Mouse (Mus musculus): ENCODE measurements around the gene Trim52. TPM values are rescaled to one million over a fixed set of nuclear protein-coding genes. Genes with fewer than 3 reads are reported as not detected.
A peak's percentile ranks its signal among the peaks of the same experiment; 100 is the strongest.

Trim52 gene
- not detected in 2 replicates for polyA plus RNA-seq (2014; fragmentation: Nextera tagmentation; extraction: Ambion mirVana)

DNA sequence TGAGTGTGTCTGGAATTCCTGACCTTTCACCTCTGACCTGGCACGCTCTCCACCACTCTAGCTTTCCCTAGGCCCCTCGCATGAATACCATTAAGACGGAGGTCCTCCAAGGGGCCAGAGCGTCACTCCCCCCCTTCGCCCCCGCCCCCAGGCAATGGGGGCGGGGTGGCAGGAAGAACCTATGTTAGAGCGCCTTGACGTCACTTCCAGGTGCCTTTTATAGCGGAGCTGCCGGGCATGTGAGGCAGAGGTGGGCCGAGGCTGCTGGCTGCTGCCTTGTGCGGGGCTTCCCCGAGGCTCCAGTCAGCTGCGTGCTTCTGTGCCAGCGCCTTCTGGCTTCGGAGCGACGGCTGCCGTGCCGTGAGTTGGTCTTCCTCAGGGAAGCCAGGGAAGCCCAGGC is at the start of gene Trim52:
Gene Trim52 (plus strand): TSS at position 219 of the 400 bp plus-strand sequence.
- no peak within 1 kb of the TSS for H3K4me2 ChIP-seq (ENCODE audit: low read length)
- H3K9me3 ChIP-seq (ENCODE audit: control insufficient read depth, low read length) = peaks cover 3% of the 10 kb centered on the region; the same call in 1 of the 2 replicates
- ATAC-seq (replicated peaks; ENCODE audit: low FRiP score, low TSS enrichment, low read depth) (no peak), DNase-seq (ENCODE audit: low spot score) (no peak)
- H3K4me3 ChIP-seq (ENCODE audit: low read depth, low read length) = no peak within 1 kb of the TSS
- H3K27ac ChIP-seq (ENCODE audit: low read depth) = no peak within 1 kb of the TSS
- H3K4me1 ChIP-seq (replicated peaks; ENCODE audit: control insufficient read depth, insufficient read depth, low read length) = no peaks in the 10 kb centered on the region
- H3K27me3 ChIP-seq (replicated peaks; ENCODE audit: control insufficient read depth, insufficient read depth, low read length) = no peaks in the 10 kb centered on the region
- H3K36me3 ChIP-seq (ENCODE audit: control insufficient read depth, insufficient read depth, low read length) = no peaks in the 10 kb centered on the region
- no peak within 1 kb of the TSS for H3K9ac ChIP-seq (ENCODE audit: low read length)
- WGBS = 96% methylated on average over 21 of the region's 21 CpGs

DNA sequence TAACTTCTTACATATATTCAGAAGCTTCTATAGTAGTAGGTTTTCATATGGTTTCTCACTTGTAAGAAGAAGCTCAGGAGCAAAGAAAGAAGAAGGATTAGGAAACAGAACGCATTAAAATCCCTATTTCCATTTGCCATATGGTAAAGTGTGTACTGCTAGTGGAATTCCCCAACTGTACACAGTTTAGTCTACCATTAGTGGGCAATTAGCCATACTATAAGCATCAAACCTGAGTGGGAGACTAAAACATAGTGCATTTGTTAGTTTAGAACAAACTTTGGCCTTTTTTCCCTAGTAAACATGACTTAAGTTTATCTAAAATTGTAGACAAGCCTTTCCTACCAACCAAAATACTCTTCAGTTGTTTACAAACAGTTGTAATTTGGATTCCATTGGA is 33.4 kb upstream of the Trim52 start:
- Histone ChIP-seq H3K9ac (ENCODE audit: low read length) (no peak overlapping the region), H3K27ac (ENCODE audit: low read depth) (no peak overlapping the region), H3K4me3 (ENCODE audit: low read depth, low read length) (no peak overlapping the region), H3K27me3 (replicated peaks; ENCODE audit: control insufficient read depth, insufficient read depth, low read length) (no peaks in the 10 kb centered on the region), H3K4me1 (replicated peaks; ENCODE audit: control insufficient read depth, insufficient read depth, low read length) (0 out of 2 replicates have a peak, but pooled peaks cover 4% of the 10 kb centered on the region), H3K36me3 (ENCODE audit: control insufficient read depth, insufficient read depth, low read length) (no peaks in the 10 kb centered on the region), H3K9me3 (ENCODE audit: control insufficient read depth, low read length) (no peaks in the 10 kb centered on the region), H3K4me2 (ENCODE audit: low read length) (no peak overlapping the region)
- ATAC-seq (replicated peaks; ENCODE audit: low FRiP score, low TSS enrichment, low read depth) (no peak), DNase-seq (ENCODE audit: low spot score) (no peak)
- 63% methylated on average over 1 of the region's 1 CpGs for WGBS

DNA sequence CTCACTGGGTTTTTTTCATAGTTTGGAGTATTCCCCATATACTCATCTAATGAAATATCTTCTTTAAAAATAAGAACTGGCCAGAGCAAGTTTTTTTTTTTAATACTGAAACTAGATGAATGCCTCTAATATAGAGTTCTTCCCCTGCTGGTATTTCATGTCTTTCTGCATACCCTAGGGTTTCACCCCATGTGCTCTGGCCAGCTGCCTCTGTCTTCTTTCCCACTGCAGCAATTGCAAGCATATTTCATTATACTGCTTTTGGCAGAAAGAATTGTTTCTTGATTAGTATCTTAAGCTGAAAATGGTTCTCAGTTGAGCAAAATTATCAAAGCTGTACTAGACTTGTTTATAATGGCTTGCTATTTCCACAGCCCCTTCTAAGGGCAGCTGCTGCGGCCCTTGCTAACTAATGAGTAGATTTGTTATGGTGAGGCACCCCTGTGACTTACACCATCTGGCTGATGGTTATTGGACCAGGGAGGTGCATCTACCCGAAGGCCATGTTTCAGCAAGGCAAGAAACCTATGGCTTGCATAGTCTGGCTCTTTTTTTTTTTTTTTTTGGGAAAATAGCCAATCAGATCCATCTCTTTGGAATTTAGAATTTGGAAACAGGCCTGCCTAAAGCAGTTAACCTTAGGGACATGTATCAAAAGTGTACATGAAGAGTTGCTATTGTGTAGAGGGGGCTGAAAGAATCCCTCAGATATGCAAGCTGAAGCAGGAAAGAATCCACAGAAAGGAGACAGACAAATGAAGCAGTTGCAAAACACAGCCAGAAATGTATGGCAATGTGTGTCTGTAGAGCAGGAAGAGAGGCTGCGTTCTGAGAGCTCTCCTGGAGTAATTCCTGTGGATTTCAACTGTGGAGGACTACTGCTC is 30.6 kb upstream of the Trim52 start:
- no peaks in the 10 kb centered on the region for H3K36me3 ChIP-seq (ENCODE audit: control insufficient read depth, insufficient read depth, low read length)
- WGBS = 45% methylated on average over 3 of the region's 3 CpGs
- ATAC-seq (replicated peaks; ENCODE audit: low FRiP score, low TSS enrichment, low read depth) (no peak), DNase-seq (ENCODE audit: low spot score) (no peak)
- no peak overlapping the region for H3K4me3 ChIP-seq (ENCODE audit: low read depth, low read length)
- H3K27ac ChIP-seq (ENCODE audit: low read depth) = peak overlapping the region; percentile 47; the same call in 1 of the 2 replicates
- no peak overlapping the region for H3K9ac ChIP-seq (ENCODE audit: low read length)
- no peaks in the 10 kb centered on the region for H3K27me3 ChIP-seq (replicated peaks; ENCODE audit: control insufficient read depth, insufficient read depth, low read length)
- 0 out of 2 replicates have a peak, but pooled peaks cover 4% of the 10 kb centered on the region for H3K4me1 ChIP-seq (replicated peaks; ENCODE audit: control insufficient read depth, insufficient read depth, low read length)
- no peak overlapping the region for H3K4me2 ChIP-seq (ENCODE audit: low read length)
- H3K9me3 ChIP-seq (ENCODE audit: control insufficient read depth, low read length) = no peaks in the 10 kb centered on the region

DNA sequence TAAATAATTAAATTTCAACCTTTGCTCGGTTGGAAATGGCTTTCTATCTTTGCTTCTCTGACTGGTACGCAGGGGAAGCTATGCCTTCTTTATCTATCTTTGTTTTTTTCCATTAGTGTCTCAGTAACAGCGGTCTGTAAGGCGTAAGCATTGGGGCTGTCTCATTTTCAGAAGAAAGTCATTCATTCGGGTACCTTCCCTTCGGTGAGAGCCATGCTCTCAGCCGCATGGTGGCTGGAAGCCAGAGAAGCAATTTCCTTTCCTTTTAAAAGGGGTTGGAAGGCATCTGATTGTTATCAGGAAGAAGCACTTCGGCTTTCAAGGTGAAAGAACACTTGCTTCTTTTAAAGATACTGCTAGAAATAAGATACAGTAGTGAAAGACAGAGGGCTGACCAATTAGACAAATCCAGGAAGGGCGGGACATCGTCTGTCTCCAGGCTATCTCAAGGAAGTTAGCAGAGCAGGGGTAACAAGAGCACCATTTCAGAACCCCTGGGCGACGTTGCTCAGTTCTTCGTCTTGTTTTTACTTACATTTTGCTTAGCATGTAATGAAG is 17.4 kb upstream of the Trim52 start:
- no peak overlapping the region for H3K4me3 ChIP-seq (ENCODE audit: low read depth, low read length)
- ATAC-seq (replicated peaks; ENCODE audit: low FRiP score, low TSS enrichment, low read depth) (no peak), DNase-seq (ENCODE audit: low spot score) (no peak)
- no peak overlapping the region for H3K27ac ChIP-seq (ENCODE audit: low read depth)
- no peaks in the 10 kb centered on the region for H3K36me3 ChIP-seq (ENCODE audit: control insufficient read depth, insufficient read depth, low read length)
- no peaks in the 10 kb centered on the region for H3K9me3 ChIP-seq (ENCODE audit: control insufficient read depth, low read length)
- H3K4me1 ChIP-seq (replicated peaks; ENCODE audit: control insufficient read depth, insufficient read depth, low read length) = no peaks in the 10 kb centered on the region
- no peaks in the 10 kb centered on the region for H3K27me3 ChIP-seq (replicated peaks; ENCODE audit: control insufficient read depth, insufficient read depth, low read length)
- no peak overlapping the region for H3K9ac ChIP-seq (ENCODE audit: low read length)
- 59% methylated on average over 13 of the region's 13 CpGs for WGBS
- H3K4me2 ChIP-seq (ENCODE audit: low read length) = no peak overlapping the region

DNA sequence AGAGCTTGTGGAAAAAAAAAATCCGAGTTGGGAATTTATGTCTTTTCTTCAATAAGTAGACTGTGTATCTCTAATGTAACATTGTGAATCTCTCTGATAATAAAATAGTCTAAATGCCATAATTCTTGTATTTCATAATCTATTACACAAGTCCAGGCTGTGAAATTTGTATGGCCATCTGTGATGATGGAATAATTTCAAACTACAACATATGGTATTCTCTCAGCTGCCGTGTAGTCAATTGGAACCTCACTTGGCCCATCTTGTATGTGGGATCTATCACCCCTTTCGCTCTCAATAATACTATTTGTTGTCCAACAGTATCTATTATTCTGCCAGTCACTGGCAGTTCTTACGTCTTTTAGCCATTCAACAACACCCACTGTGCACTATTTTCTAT is 9.2 kb upstream of the Trim52 start:
- Histone ChIP-seq H3K27ac (ENCODE audit: low read depth) (no peak overlapping the region), H3K27me3 (replicated peaks; ENCODE audit: control insufficient read depth, insufficient read depth, low read length) (no peaks in the 10 kb centered on the region), H3K36me3 (ENCODE audit: control insufficient read depth, insufficient read depth, low read length) (no peaks in the 10 kb centered on the region), H3K9ac (ENCODE audit: low read length) (no peak overlapping the region), H3K4me2 (ENCODE audit: low read length) (no peak overlapping the region), H3K4me3 (ENCODE audit: low read depth, low read length) (no peak overlapping the region), H3K9me3 (ENCODE audit: control insufficient read depth, low read length) (no peaks in the 10 kb centered on the region), H3K4me1 (replicated peaks; ENCODE audit: control insufficient read depth, insufficient read depth, low read length) (no peaks in the 10 kb centered on the region)
- DNase-seq (ENCODE audit: low spot score) = no peak
- WGBS = 95% methylated on average over 4 of the region's 4 CpGs
- ATAC-seq (replicated peaks; ENCODE audit: low FRiP score, low TSS enrichment, low read depth) = no peak

DNA sequence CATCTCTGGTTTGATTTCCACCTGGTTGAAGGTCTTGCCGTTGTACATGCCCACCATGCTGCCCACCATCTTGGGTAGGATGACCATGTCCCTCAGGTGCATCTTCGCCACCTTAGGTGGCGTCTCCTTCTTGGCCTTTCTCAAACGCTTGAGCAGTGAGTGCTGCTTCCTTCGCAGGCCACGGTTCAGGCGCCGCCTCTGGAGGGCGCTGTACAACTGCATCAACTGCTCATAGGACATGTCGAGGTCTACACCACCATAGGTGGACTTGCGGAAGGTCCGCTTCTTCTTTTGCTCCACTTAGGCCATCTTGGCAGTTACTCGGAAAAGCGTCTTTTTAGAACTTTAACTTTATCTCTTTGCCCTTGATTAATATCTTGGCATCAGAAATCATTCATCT is 5.1 kb upstream of the Trim52 start:
- no peak overlapping the region for H3K9ac ChIP-seq (ENCODE audit: low read length)
- H3K27ac ChIP-seq (ENCODE audit: low read depth) = no peak overlapping the region
- no peak for DNase-seq (ENCODE audit: low spot score)
- H3K4me1 ChIP-seq (replicated peaks; ENCODE audit: control insufficient read depth, insufficient read depth, low read length) = no peaks in the 10 kb centered on the region
- no peaks in the 10 kb centered on the region for H3K9me3 ChIP-seq (ENCODE audit: control insufficient read depth, low read length)
- no peak overlapping the region for H3K4me2 ChIP-seq (ENCODE audit: low read length)
- no peaks in the 10 kb centered on the region for H3K36me3 ChIP-seq (ENCODE audit: control insufficient read depth, insufficient read depth, low read length)
- WGBS = 93% methylated on average over 14 of the region's 14 CpGs
- no peak for ATAC-seq (replicated peaks; ENCODE audit: low FRiP score, low TSS enrichment, low read depth)
- no peaks in the 10 kb centered on the region for H3K27me3 ChIP-seq (replicated peaks; ENCODE audit: control insufficient read depth, insufficient read depth, low read length)
- no peak overlapping the region for H3K4me3 ChIP-seq (ENCODE audit: low read depth, low read length)

DNA sequence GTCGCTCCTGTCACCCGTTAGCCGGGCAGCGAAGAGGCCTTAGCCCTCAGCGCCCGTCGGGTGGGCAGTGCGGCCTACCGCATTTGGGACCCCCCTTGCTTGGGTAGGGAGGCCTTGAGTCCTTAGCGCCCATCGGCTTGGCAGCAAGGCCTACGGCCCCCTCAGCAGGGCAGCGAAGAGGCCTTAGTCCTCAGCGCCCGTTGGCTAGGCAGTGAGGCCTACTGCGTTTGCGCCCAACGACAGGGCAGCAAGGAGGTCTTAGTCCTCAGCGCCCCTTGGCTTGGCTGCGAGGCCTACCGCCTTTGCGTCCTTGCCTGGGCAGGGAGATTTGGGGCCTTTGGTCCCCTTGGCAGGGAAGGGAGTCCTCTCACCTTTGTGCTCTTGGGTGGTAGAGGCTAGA is 427 bp downstream of the Trim52 start:
- H3K27me3 ChIP-seq (replicated peaks; ENCODE audit: control insufficient read depth, insufficient read depth, low read length) = no peaks in the 10 kb centered on the region
- no peaks in the 10 kb centered on the region for H3K36me3 ChIP-seq (ENCODE audit: control insufficient read depth, insufficient read depth, low read length)
- no peaks in the 10 kb centered on the region for H3K4me1 ChIP-seq (replicated peaks; ENCODE audit: control insufficient read depth, insufficient read depth, low read length)
- H3K9me3 ChIP-seq (ENCODE audit: control insufficient read depth, low read length) = peaks cover 3% of the 10 kb centered on the region; the same call in 1 of the 2 replicates
- no peak for ATAC-seq (replicated peaks; ENCODE audit: low FRiP score, low TSS enrichment, low read depth)
- no peak overlapping the region for H3K27ac ChIP-seq (ENCODE audit: low read depth)
- DNase-seq (ENCODE audit: low spot score) = no peak
- 99% methylated on average over 22 of the region's 22 CpGs for WGBS
- no peak overlapping the region for H3K4me2 ChIP-seq (ENCODE audit: low read length)
- H3K4me3 ChIP-seq (ENCODE audit: low read depth, low read length) = no peak overlapping the region
- no peak overlapping the region for H3K9ac ChIP-seq (ENCODE audit: low read length)

DNA sequence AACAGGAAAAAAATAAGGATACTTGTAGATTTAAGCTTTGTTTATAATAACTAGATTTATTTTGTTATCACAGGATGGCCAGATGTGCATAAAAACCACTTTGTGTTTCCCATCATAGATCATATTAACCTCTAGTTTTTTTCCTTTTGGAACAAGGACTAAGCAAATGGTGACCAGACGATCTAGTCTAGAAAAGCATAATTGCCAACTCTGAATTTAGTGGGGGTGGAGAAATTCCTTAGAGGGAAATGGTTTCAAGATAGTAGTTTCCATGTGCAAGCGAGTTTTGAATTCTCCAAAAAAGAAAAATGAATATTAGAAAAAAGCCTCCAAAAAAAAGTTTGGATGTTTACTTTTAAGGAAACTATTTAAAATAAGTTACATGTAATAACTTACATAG is 13.4 kb downstream of the Trim52 start:
- Histone ChIP-seq H3K27ac (ENCODE audit: low read depth) (no peak overlapping the region), H3K4me3 (ENCODE audit: low read depth, low read length) (no peak overlapping the region)

More for the DNA sequence above, 13.4 kb downstream of the Trim52 start:
- no peaks in the 10 kb centered on the region for H3K4me1 ChIP-seq (replicated peaks; ENCODE audit: control insufficient read depth, insufficient read depth, low read length)
- H3K4me2 ChIP-seq (ENCODE audit: low read length) = no peak overlapping the region
- WGBS = 34% methylated on average over 2 of the region's 2 CpGs
- DNase-seq (ENCODE audit: low spot score) (no peak), ATAC-seq (replicated peaks; ENCODE audit: low FRiP score, low TSS enrichment, low read depth) (no peak)
- H3K9me3 ChIP-seq (ENCODE audit: control insufficient read depth, low read length) = no peaks in the 10 kb centered on the region
- no peaks in the 10 kb centered on the region for H3K36me3 ChIP-seq (ENCODE audit: control insufficient read depth, insufficient read depth, low read length)
- H3K27me3 ChIP-seq (replicated peaks; ENCODE audit: control insufficient read depth, insufficient read depth, low read length) = no peaks in the 10 kb centered on the region
- no peak overlapping the region for H3K9ac ChIP-seq (ENCODE audit: low read length)

All from intestine, embryonic 14.5 days (tissue).